In genomic region chr4:118269999-118270398, GRCm38 (mm10) we compare ENCODE assay signal across 9 mouse cellular contexts. TPM values are rescaled to one million over a fixed set of nuclear protein-coding genes. Genes with fewer than 3 reads are reported as not detected.
DNase-seq lines count a peak whose midpoint lies in the region; ATAC-seq lines count a peak whose summit lies in the region.
"Had no signal": no experiment of that assay in that cellular context is flagged by ENCODE, and none has a peak within 500 bp of the region (broad histone marks: within the 10 kb centered on the region; RNA-seq: fewer than 3 reads in every experiment).

No protein-coding gene starts in this region.

- intact Hi-C loops in heart, postnatal 10 days (cut with DNase I), result no loop called here

- no peaks in the 10 kb centered on the region; the same call in 1 of the 2 replicates for H3K9me3 ChIP-seq in embryonic facial prominence, embryonic 14.5 days (ENCODE audit: control insufficient read depth, low read length)
- H3K9me3 ChIP-seq in limb, embryonic 15.5 days, result no peaks in the 10 kb centered on the region
- H3K9me3 ChIP-seq in forebrain, embryonic 11.5 days (ENCODE audit: control insufficient read depth, low read length), result no peaks in the 10 kb centered on the region; the same call in 1 of the 2 replicates

- H3K27me3 ChIP-seq in embryonic facial prominence, embryonic 14.5 days (replicated peaks; ENCODE audit: control insufficient read depth, insufficient read depth, low read length), result no peaks in the 10 kb centered on the region
- H3K27me3 ChIP-seq in limb, embryonic 15.5 days, result no peaks in the 10 kb centered on the region
- H3K27me3 ChIP-seq in forebrain, embryonic 11.5 days (ENCODE audit: control insufficient read depth, insufficient read depth, low read length), result no peaks in the 10 kb centered on the region

- peaks cover 12% of the 10 kb centered on the region; the same call in 1 of the 2 replicates for H3K4me1 ChIP-seq in embryonic facial prominence, embryonic 14.5 days (ENCODE audit: control insufficient read depth, insufficient read depth, low read length)
- H3K4me1 ChIP-seq in limb, embryonic 15.5 days, result peaks cover 55% of the 10 kb centered on the region
- peaks cover 31% of the 10 kb centered on the region for H3K4me1 ChIP-seq in forebrain, embryonic 11.5 days (replicated peaks; ENCODE audit: control insufficient read depth, insufficient read depth, low read length)

- peak overlapping the region; percentile 6; the same call in 1 of the 2 replicates for H3K27ac ChIP-seq in embryonic facial prominence, embryonic 14.5 days (replicated peaks; ENCODE audit: low read depth, low read length)
- H3K27ac ChIP-seq in limb, embryonic 15.5 days, result peak overlapping the region; percentile 72
- no peak overlapping the region for H3K27ac ChIP-seq in forebrain, embryonic 11.5 days (ENCODE audit: low read depth, low read length)
- H3K27ac ChIP-seq: macrophage had no signal

- peak; percentile 33 for DNase-seq in layer of hippocampus, adult 9-11 months
- no peak for DNase-seq in layer of hippocampus, adult 18-20 months (ENCODE audit: low spot score in 2 of 2)
- DNase-seq in embryonic facial prominence, embryonic 14.5 days (ENCODE audit: low spot score), result peak; percentile 77
- peak; percentile 92 to 94 for DNase-seq in heart, postnatal 10 days
- DNase-seq in spleen, adult 18-20 months, result no peak
- DNase-seq in cerebellum, postnatal 4 days (ENCODE audit: low spot score in 2 of 2), result no peak
- no peak for DNase-seq in forebrain, embryonic 11.5 days (ENCODE audit: low spot score)

- peaks cover 82% of the 10 kb centered on the region for H3K36me3 ChIP-seq in embryonic facial prominence, embryonic 14.5 days (ENCODE audit: control insufficient read depth, insufficient read depth, low read length)
- H3K36me3 ChIP-seq in limb, embryonic 15.5 days, result peaks cover 62% of the 10 kb centered on the region
- H3K36me3 ChIP-seq in forebrain, embryonic 11.5 days (ENCODE audit: control insufficient read depth, insufficient read depth, low read length), result peaks cover 9% of the 10 kb centered on the region; the same call in 1 of the 2 replicates

- H3K4me2 ChIP-seq in embryonic facial prominence, embryonic 14.5 days (ENCODE audit: low read depth, low read length), result no peak overlapping the region
- H3K4me2 ChIP-seq in limb, embryonic 15.5 days, result no peak overlapping the region
- no peak overlapping the region for H3K4me2 ChIP-seq in forebrain, embryonic 11.5 days (ENCODE audit: low read depth, low read length, severe bottlenecking)

- H3K9ac ChIP-seq in embryonic facial prominence, embryonic 14.5 days (ENCODE audit: low read depth, low read length), result no peak overlapping the region
- no peak overlapping the region for H3K9ac ChIP-seq in limb, embryonic 15.5 days
- H3K9ac ChIP-seq in forebrain, embryonic 11.5 days (ENCODE audit: low read length), result no peak overlapping the region

- 38% methylated on average over 6 of the region's 6 CpGs for WGBS in embryonic facial prominence, embryonic 14.5 days
- 33% methylated on average over 6 of the region's 6 CpGs for WGBS in limb, embryonic 15.5 days
- 41% methylated on average over 6 of the region's 6 CpGs for WGBS in forebrain, embryonic 11.5 days

- ATAC-seq in embryonic facial prominence, embryonic 14.5 days (ENCODE audit: low read depth), result no peak
- 0 out of 2 replicates have a peak, but pooled peaks have one; percentile 23 for ATAC-seq in limb, embryonic 15.5 days (ENCODE audit: insufficient number of reproducible peaks, low FRiP score, low TSS enrichment, low read depth)
- ATAC-seq in forebrain, embryonic 11.5 days (replicated peaks; ENCODE audit: low FRiP score), result no peak

- H3K4me3 ChIP-seq in embryonic facial prominence, embryonic 14.5 days (ENCODE audit: low read depth, low read length), result no peak overlapping the region
- no peak overlapping the region for H3K4me3 ChIP-seq in limb, embryonic 15.5 days
- no peak overlapping the region for H3K4me3 ChIP-seq in forebrain, embryonic 11.5 days (ENCODE audit: low read depth, low read length)

RNA-seq across cellular contexts. Expression of gene Ptprf, which starts 21.2 kb away (rescaled TPM):
- total RNA-seq in layer of hippocampus, adult 18-20 months (2021), result 10 to 100 TPM; 67.6 to 77.5 TPM
- 59.8 and 66.8 TPM in 2 replicates for polyA plus RNA-seq in embryonic facial prominence, embryonic 14.5 days (2014; fragmentation: Nextera tagmentation; extraction: Ambion mirVana)
- 10 to 100 TPM; 22.6 to 29.3 TPM for total RNA-seq in heart, postnatal 10 days (2021)
- polyA plus RNA-seq in limb, embryonic 15.5 days (2015; fragmentation: Nextera tagmentation; extraction: Ambion mirVana), result 66.4 and 82.7 TPM in 2 replicates
- polyA plus RNA-seq in forebrain, embryonic 11.5 days (2014; fragmentation: Nextera tagmentation; extraction: Ambion mirVana), result 90.5 and 99.9 TPM in 2 replicates

Comparison
In these comparisons a context has a peak if more than half of its experiments do, and no peak if none do; other contexts are left out.
1. DNase-seq: peak in layer of hippocampus, adult 9-11 months (single experiment), embryonic facial prominence, embryonic 14.5 days (single experiment) and heart, postnatal 10 days (2 of 2); none in layer of hippocampus, adult 18-20 months (0 of 2), spleen, adult 18-20 months (0 of 2), cerebellum, postnatal 4 days (0 of 2) and forebrain, embryonic 11.5 days (single experiment).